Comparison of ENCODE assay signal across 35 mouse cellular contexts in the genomic region with DNA sequence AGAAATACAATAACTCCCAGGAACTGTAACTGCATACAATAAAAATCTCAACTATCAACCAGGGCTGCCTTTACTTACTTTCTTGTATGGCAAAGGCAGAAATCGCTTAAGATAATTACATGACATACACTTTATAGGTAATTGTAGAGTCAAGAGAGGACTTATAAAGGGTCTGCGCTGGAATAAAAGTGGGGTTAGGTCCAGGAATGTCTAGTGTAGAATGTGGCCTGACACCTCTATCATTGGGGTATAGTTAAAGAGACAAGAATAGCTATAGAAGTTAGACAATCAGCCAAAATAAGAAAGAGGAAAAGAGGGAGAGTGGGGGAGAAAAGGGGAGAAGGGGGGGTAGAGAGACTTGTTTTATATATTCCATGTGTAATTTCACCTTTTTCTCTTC.
"Had no signal": no experiment of that assay in that cellular context is flagged by ENCODE, and none has a peak within 500 bp of the region (broad histone marks: within the 10 kb centered on the region; RNA-seq: fewer than 3 reads in every experiment).

No protein-coding gene starts in this region.

- H3K27ac ChIP-seq: heart, adult 2 months; heart, embryonic 10.5 days; heart, embryonic 13.5 days; heart, embryonic 15.5 days; hindbrain, embryonic 10.5 days; hindbrain, embryonic 12.5 days; hindbrain, embryonic 13.5 days; hindbrain, embryonic 14.5 days; hindbrain, embryonic 15.5 days; hindbrain, postnatal 0 days; intestine, embryonic 15.5 days; kidney, embryonic 15.5 days; kidney, postnatal 0 days; layer of hippocampus, adult 2 months had no signal

- H3K36me3 ChIP-seq: heart, embryonic 10.5 days; heart, embryonic 12.5 days; heart, embryonic 13.5 days; heart, embryonic 15.5 days; hindbrain, embryonic 10.5 days; hindbrain, embryonic 12.5 days; hindbrain, embryonic 13.5 days; hindbrain, embryonic 15.5 days; intestine, embryonic 15.5 days; kidney, embryonic 15.5 days had no signal

- H3K4me2 ChIP-seq: heart, embryonic 11.5 days; heart, embryonic 12.5 days; heart, embryonic 13.5 days; heart, embryonic 15.5 days; hindbrain, embryonic 12.5 days; hindbrain, embryonic 13.5 days; hindbrain, embryonic 14.5 days; hindbrain, embryonic 15.5 days; intestine, embryonic 15.5 days; kidney, embryonic 15.5 days had no signal

- H3K4me3 ChIP-seq: heart, adult 2 months; heart, embryonic 10.5 days; heart, embryonic 12.5 days; heart, embryonic 13.5 days; heart, embryonic 15.5 days; hindbrain, embryonic 10.5 days; hindbrain, embryonic 12.5 days; hindbrain, embryonic 13.5 days; hindbrain, embryonic 15.5 days; intestine, embryonic 15.5 days; kidney, embryonic 15.5 days; layer of hippocampus, adult 2 months had no signal

- ATAC-seq: hindbrain, embryonic 16.5 days; hindbrain, postnatal 0 days; inflammation-experienced regulatory T-cells, adult 6 months; intestine, embryonic 15.5 days; intestine, embryonic 16.5 days; intestine, postnatal 0 days had no signal

- H3K4me1 ChIP-seq: heart, embryonic 10.5 days; heart, embryonic 12.5 days; heart, embryonic 13.5 days; heart, embryonic 15.5 days; hindbrain, embryonic 10.5 days; hindbrain, embryonic 12.5 days; hindbrain, embryonic 13.5 days; hindbrain, embryonic 15.5 days; intestine, embryonic 15.5 days; kidney, embryonic 15.5 days had no signal

- H3K9ac ChIP-seq: heart, embryonic 12.5 days; heart, embryonic 13.5 days; heart, embryonic 15.5 days; hindbrain, embryonic 12.5 days; hindbrain, embryonic 13.5 days; hindbrain, embryonic 14.5 days; hindbrain, embryonic 15.5 days; intestine, embryonic 15.5 days; kidney, embryonic 15.5 days had no signal

- H3K9me3 ChIP-seq: heart, embryonic 10.5 days; heart, embryonic 12.5 days; heart, embryonic 13.5 days; heart, embryonic 15.5 days; hindbrain, embryonic 10.5 days; hindbrain, embryonic 12.5 days; hindbrain, embryonic 13.5 days; hindbrain, embryonic 15.5 days; intestine, embryonic 15.5 days; kidney, embryonic 15.5 days had no signal

- DNase-seq: heart, adult 2 months; heart, postnatal 10 days; heart, postnatal 14 days; heart, postnatal 36 days; heart, postnatal 4 days; kidney, adult 11 months; kidney, adult 18-20 months; kidney, adult 2 months; kidney, adult 8-10 months; kidney, adult 9 months; kidney, postnatal 10 days; kidney, postnatal 14 days; kidney, postnatal 25 days; kidney, postnatal 36 days; kidney, postnatal 4 days; layer of hippocampus, adult 9-11 months had no signal

- H3K27me3 ChIP-seq: heart, embryonic 12.5 days; heart, embryonic 13.5 days; heart, embryonic 15.5 days; hindbrain, embryonic 12.5 days; hindbrain, embryonic 13.5 days; hindbrain, embryonic 15.5 days; intestine, embryonic 15.5 days; kidney, embryonic 15.5 days had no signal
